Mouse (Mus musculus): ENCODE results near the gene Cdc26. TPM values are rescaled to one million over a fixed set of nuclear protein-coding genes. Genes with fewer than 3 reads are reported as not detected.

Cdc26 gene
- 176 and 178 TPM in 2 replicates for polyA plus RNA-seq (2014; fragmentation: Nextera tagmentation; extraction: Ambion mirVana)

DNA sequence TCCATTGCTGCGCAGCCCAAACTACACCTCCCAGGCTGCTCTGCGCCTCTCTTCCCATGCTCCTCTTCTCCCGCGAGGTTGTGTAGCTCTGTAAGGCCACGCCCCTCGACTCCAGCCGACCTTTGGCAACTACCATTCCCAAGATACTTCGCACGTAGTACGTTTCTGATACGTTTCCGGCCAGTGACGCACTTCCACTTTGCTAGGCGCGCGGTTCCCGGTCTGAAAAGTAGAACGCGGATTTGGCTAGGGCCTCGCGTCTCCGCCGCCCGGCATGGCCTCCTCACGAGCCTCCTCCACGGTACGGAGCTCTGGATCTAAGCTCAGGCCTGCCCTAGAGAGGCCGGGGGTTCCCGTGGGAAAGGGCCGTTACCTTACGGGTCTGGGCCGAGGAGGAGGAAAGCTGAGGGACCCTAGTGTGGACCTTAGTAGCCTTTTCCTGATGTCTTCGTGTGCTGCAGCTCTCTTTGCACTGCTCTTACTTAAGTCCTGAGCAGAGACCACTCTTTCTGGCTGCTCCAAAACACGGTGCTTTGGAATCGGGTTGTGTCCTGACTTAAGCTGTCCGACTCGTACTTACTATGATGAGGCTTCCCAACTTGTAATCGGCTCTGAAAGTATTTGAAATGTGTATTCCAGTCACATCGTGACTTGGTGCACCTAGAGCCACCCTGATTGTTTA is at the start of gene Cdc26, which contains the start of gene Prpf4:
TSS of gene Cdc26 (minus strand) at position 42 of the 682 bp plus-strand sequence.
TSS of gene Prpf4 (plus strand) at position 197 of the 682 bp plus-strand sequence.
- DNase-seq (ENCODE audit: low spot score, missing footprints) (peak; percentile 99), ATAC-seq (ENCODE audit: low FRiP score) (peak; percentile 99)
- under 1% methylated on average over 39 of the region's 39 CpGs for WGBS
- peaks cover 4% of the 10 kb centered on the region; the same call in 1 of the 2 replicates for H3K36me3 ChIP-seq (ENCODE audit: control insufficient read depth, insufficient read depth, low read length)
- H3K9ac ChIP-seq (ENCODE audit: low read length), result peak within 1 kb of the TSS; percentile 91
- H3K4me1 ChIP-seq (ENCODE audit: control insufficient read depth, insufficient read depth, low read length), result peaks cover 13% of the 10 kb centered on the region
- H3K27me3 ChIP-seq (ENCODE audit: control insufficient read depth, insufficient read depth, low read length), result no peaks in the 10 kb centered on the region
- peak within 1 kb of the TSS; percentile 57; the same call in 1 of the 2 replicates for H3K27ac ChIP-seq (ENCODE audit: low read depth, low read length)
- peak within 1 kb of the TSS; percentile 75 for H3K4me2 ChIP-seq
- peak within 1 kb of the TSS; percentile 76 for H3K4me3 ChIP-seq (ENCODE audit: low read depth, low read length)
- no peaks in the 10 kb centered on the region for H3K9me3 ChIP-seq (ENCODE audit: control insufficient read depth, low read length)

DNA sequence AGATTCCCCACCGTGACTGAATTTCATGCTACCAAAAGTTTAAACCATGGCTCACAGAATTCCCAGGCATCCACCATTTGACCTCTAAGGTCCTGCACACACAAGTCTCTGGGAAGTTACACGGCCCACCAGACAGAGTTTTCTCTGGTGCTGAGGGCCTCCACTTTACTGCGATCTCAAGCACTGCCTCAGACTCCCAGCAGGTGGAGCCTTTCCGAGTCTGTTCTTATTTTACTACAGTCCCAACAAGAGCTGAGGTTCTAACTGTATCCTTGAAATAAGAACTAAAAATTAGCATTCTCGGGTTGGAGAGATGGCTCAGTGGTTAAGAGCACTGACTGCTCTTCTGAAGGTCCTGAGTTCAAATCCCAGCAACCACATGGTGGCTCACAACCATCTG is 46.6 kb upstream of the Cdc26 start:
- 68% methylated on average over 5 of the region's 5 CpGs for WGBS
- Histone ChIP-seq H3K4me2 (no peak overlapping the region), H3K36me3 (ENCODE audit: control insufficient read depth, insufficient read depth, low read length) (no peaks in the 10 kb centered on the region), H3K9ac (ENCODE audit: low read length) (no peak overlapping the region), H3K9me3 (ENCODE audit: control insufficient read depth, low read length) (no peaks in the 10 kb centered on the region), H3K4me1 (ENCODE audit: control insufficient read depth, insufficient read depth, low read length) (no peaks in the 10 kb centered on the region), H3K4me3 (ENCODE audit: low read depth, low read length) (no peak overlapping the region), H3K27ac (ENCODE audit: low read depth, low read length) (no peak overlapping the region), H3K27me3 (ENCODE audit: control insufficient read depth, insufficient read depth, low read length) (no peaks in the 10 kb centered on the region)
- ATAC-seq (ENCODE audit: low FRiP score) (0 out of 2 replicates have a peak, but pooled peaks have one; percentile 33), DNase-seq (ENCODE audit: low spot score, missing footprints) (no peak)

DNA sequence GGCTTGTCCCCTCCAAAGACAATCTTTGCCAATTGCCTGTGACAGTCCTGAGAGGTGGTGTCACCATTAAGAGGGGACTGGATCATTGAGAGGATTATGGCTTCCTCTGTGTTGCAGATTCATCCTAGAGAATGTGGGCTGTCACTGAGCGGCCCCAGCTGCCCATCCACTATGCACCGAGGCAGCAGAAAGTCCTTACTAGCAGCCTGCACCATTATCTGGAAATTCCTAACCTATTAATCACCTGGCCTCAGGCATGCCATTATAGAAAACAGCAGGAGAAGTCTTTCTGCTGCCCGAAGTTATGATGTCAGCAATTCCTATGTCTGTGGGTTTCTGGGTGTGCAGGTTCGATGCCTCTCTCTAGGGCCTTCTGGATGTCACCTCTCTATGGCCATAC is 32.5 kb upstream of the Cdc26 start:
- H3K4me3 ChIP-seq (ENCODE audit: low read depth, low read length), result no peak overlapping the region
- DNase-seq (ENCODE audit: low spot score, missing footprints), result no peak
- no peaks in the 10 kb centered on the region for H3K36me3 ChIP-seq (ENCODE audit: control insufficient read depth, insufficient read depth, low read length)
- WGBS, result 88% methylated on average over 4 of the region's 4 CpGs
- no peak overlapping the region for H3K9ac ChIP-seq (ENCODE audit: low read length)
- H3K9me3 ChIP-seq (ENCODE audit: control insufficient read depth, low read length), result no peaks in the 10 kb centered on the region
- H3K27me3 ChIP-seq (ENCODE audit: control insufficient read depth, insufficient read depth, low read length), result no peaks in the 10 kb centered on the region
- no peak for ATAC-seq (ENCODE audit: low FRiP score)
- no peak overlapping the region for H3K27ac ChIP-seq (ENCODE audit: low read depth, low read length)
- H3K4me1 ChIP-seq (ENCODE audit: control insufficient read depth, insufficient read depth, low read length), result no peaks in the 10 kb centered on the region
- no peak overlapping the region for H3K4me2 ChIP-seq

DNA sequence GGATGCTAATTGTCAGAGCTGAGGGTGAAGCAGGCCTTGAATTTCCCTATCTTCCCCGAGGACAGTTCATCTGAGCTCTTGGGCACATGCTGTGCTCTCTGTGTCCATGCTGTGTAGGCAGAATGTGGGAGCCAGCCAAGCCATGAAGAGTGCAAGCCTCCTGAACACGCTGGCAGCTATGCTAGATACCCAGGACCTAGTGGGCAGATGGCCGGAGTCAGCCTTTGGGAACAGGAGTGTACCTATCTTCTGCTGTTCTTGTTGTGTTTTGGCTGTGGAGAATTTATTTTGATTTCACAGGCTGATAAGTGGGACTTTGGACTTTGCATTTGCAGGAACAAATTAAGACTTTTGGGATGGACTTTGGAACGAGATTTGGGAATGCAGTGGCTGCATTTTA is 32.1 kb upstream of the Cdc26 start:
- no peaks in the 10 kb centered on the region for H3K4me1 ChIP-seq (ENCODE audit: control insufficient read depth, insufficient read depth, low read length)
- no peaks in the 10 kb centered on the region for H3K27me3 ChIP-seq (ENCODE audit: control insufficient read depth, insufficient read depth, low read length)
- no peaks in the 10 kb centered on the region for H3K36me3 ChIP-seq (ENCODE audit: control insufficient read depth, insufficient read depth, low read length)
- H3K9ac ChIP-seq (ENCODE audit: low read length), result no peak overlapping the region
- ATAC-seq (ENCODE audit: low FRiP score) (no peak), DNase-seq (ENCODE audit: low spot score, missing footprints) (no peak)
- H3K9me3 ChIP-seq (ENCODE audit: control insufficient read depth, low read length), result no peaks in the 10 kb centered on the region
- H3K4me2 ChIP-seq, result no peak overlapping the region
- no peak overlapping the region for H3K4me3 ChIP-seq (ENCODE audit: low read depth, low read length)
- WGBS, result 75% methylated on average over 4 of the region's 4 CpGs
- H3K27ac ChIP-seq (ENCODE audit: low read depth, low read length), result no peak overlapping the region

DNA sequence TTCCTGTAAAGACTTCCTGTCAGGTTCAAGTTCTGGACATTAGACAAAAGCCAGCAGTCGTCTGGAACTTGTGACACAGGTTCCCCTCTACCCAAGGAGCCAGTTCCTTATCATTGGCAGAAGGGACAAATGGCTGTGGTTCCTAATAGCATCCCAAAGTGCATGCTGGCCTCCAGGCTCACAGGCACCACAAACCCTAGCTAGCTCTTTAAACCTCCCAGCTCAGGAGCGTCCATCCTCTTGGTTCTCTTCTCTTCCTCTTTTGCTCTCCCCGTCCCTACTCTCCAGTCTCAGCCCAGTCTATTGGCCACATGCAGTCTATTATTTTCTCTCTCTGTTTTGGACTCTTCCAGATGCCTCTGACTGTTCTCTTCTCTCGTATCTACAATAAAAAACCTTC is 31.4 kb upstream of the Cdc26 start:
- 65% methylated on average over 4 of the region's 4 CpGs for WGBS
- H3K4me1 ChIP-seq (ENCODE audit: control insufficient read depth, insufficient read depth, low read length), result no peaks in the 10 kb centered on the region

DNA sequence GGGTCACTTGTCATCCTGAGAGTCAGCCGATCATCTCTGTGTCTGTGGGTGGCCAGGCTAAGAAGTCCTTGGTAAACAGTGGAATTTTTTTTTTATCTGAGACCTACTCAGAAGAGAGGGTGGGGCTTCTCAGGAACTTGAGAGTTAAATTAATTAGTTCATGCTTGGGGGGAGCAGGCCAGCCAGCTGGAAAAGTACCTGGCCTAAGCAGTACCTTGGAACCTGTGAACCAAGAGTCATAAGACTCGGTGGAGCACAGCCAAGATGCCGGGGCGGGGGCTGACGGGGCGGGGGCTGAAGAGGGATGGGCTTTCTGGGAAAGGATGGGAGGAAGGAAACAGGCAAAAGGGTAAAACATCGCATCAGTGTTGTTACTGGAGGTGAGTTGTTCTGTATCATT is 29.4 kb upstream of the Cdc26 start:
- Histone ChIP-seq H3K36me3 (ENCODE audit: control insufficient read depth, insufficient read depth, low read length) (no peaks in the 10 kb centered on the region), H3K27ac (ENCODE audit: low read depth, low read length) (no peak overlapping the region), H3K27me3 (ENCODE audit: control insufficient read depth, insufficient read depth, low read length) (no peaks in the 10 kb centered on the region), H3K4me2 (no peak overlapping the region), H3K9me3 (ENCODE audit: control insufficient read depth, low read length) (no peaks in the 10 kb centered on the region), H3K4me3 (ENCODE audit: low read depth, low read length) (no peak overlapping the region), H3K9ac (ENCODE audit: low read length) (no peak overlapping the region), H3K4me1 (ENCODE audit: control insufficient read depth, insufficient read depth, low read length) (no peaks in the 10 kb centered on the region)
- no peak for DNase-seq (ENCODE audit: low spot score, missing footprints)
- ATAC-seq (ENCODE audit: low FRiP score), result no peak
- WGBS, result 84% methylated on average over 7 of the region's 7 CpGs

More for the DNA sequence above, 31.4 kb upstream of the Cdc26 start:
- Histone ChIP-seq H3K9me3 (ENCODE audit: control insufficient read depth, low read length) (no peaks in the 10 kb centered on the region), H3K36me3 (ENCODE audit: control insufficient read depth, insufficient read depth, low read length) (no peaks in the 10 kb centered on the region), H3K4me2 (no peak overlapping the region), H3K4me3 (ENCODE audit: low read depth, low read length) (no peak overlapping the region), H3K9ac (ENCODE audit: low read length) (no peak overlapping the region), H3K27ac (ENCODE audit: low read depth, low read length) (no peak overlapping the region), H3K27me3 (ENCODE audit: control insufficient read depth, insufficient read depth, low read length) (no peaks in the 10 kb centered on the region)
- no peak for ATAC-seq (ENCODE audit: low FRiP score)
- no peak for DNase-seq (ENCODE audit: low spot score, missing footprints)

DNA sequence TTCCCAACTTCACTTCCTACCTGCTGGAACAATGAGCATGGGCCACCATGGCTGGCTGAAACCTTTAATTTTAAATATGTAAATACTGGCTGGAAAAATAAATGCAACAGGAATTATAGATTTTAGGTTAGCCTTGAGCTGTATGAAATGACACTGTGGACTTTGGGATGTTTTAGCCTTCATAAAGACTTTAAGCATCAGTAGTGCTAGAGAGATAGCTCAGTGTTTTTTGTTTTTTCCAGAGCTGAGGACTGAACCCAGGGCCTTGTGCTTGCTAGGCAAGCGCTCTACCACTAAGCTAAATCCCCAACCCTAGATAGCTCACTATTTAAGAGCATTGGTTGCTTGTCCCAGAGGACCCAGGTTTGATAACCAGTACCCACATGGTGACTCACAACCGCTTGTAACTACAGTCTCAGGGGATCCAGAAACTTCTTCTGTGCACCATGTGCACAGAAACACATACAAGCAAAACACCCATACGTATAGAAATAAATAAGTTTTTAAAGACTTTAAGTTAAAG is 28.9 kb upstream of the Cdc26 start:
- Histone ChIP-seq H3K9me3 (ENCODE audit: control insufficient read depth, low read length) (no peaks in the 10 kb centered on the region), H3K27ac (ENCODE audit: low read depth, low read length) (no peak overlapping the region), H3K4me2 (no peak overlapping the region), H3K4me1 (ENCODE audit: control insufficient read depth, insufficient read depth, low read length) (no peaks in the 10 kb centered on the region), H3K4me3 (ENCODE audit: low read depth, low read length) (no peak overlapping the region), H3K36me3 (ENCODE audit: control insufficient read depth, insufficient read depth, low read length) (no peaks in the 10 kb centered on the region), H3K27me3 (ENCODE audit: control insufficient read depth, insufficient read depth, low read length) (no peaks in the 10 kb centered on the region), H3K9ac (ENCODE audit: low read length) (no peak overlapping the region)
- 86% methylated on average over 3 of the region's 3 CpGs for WGBS
- ATAC-seq (ENCODE audit: low FRiP score) (no peak), DNase-seq (ENCODE audit: low spot score, missing footprints) (no peak)

DNA sequence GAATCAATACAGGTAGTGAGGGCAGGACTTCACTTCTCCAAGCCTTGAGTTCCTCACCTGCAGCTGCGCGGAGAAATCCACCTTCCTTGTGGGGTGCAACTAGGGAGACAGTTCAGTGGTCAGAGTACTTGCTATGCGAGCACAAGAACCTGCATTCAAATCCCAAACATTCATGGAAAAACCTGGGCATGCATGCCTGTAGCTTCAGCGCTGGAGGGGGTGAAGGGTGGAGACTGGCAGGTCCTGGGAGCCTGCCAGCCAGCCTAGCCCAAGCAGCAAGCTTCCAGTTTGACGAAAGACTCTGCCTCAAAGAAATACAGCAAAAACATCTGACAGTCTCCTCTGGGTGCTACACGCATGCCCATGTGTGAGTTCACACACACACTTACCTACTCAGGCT is 26.6 kb upstream of the Cdc26 start, which contains the start of gene Rnf183:
TSS of gene Rnf183 (minus strand) at position 172 of the 400 bp plus-strand sequence.
- Histone ChIP-seq H3K4me2 (no peak within 1 kb of the TSS), H3K9ac (ENCODE audit: low read length) (no peak within 1 kb of the TSS), H3K4me3 (ENCODE audit: low read depth, low read length) (no peak within 1 kb of the TSS), H3K36me3 (ENCODE audit: control insufficient read depth, insufficient read depth, low read length) (no peaks in the 10 kb centered on the region), H3K4me1 (ENCODE audit: control insufficient read depth, insufficient read depth, low read length) (no peaks in the 10 kb centered on the region), H3K9me3 (ENCODE audit: control insufficient read depth, low read length) (no peaks in the 10 kb centered on the region), H3K27ac (ENCODE audit: low read depth, low read length) (no peak within 1 kb of the TSS), H3K27me3 (ENCODE audit: control insufficient read depth, insufficient read depth, low read length) (no peaks in the 10 kb centered on the region)
- ATAC-seq (ENCODE audit: low FRiP score), result no peak
- no peak for DNase-seq (ENCODE audit: low spot score, missing footprints)
- 86% methylated on average over 6 of the region's 6 CpGs for WGBS

Measured in midbrain, embryonic 11.5 days (tissue).